Mouse (Mus musculus) neural tube, embryonic 15.5 days (tissue): Measurements from ENCODE around the gene Mrps24. TPM values are rescaled to one million over a fixed set of nuclear protein-coding genes. Genes with fewer than 3 reads are reported as not detected.

ENCODE experiments used
- ATAC-seq: fragments of 200-750 bp; cut with Nextera tagmentation; 2 replicates; pipeline ENCODE4 v1.8.0; 2017; ENCODE audit warnings: mild to moderate bottlenecking, moderate TSS enrichment, moderate library complexity; ENCODE audit not compliant: low FRiP score
- H3K27ac ChIP-seq: fragments of 300-500 bp; sonication (generic); replicated peaks from 2 replicates; pipeline ENCODE4 v1.5.1; 2015; ENCODE audit warnings: mild to moderate bottlenecking, inconsistent platforms
- H3K27me3 ChIP-seq: fragments of 300-500 bp; sonication (generic); replicated peaks from 2 replicates; pipeline ENCODE4 v1.6.1; 2015; ENCODE audit warnings: inconsistent platforms
- H3K36me3 ChIP-seq: fragments of 300-500 bp; sonication (generic); 2 replicates; pipeline ENCODE4 v1.6.1; 2015; ENCODE audit warnings: inconsistent platforms
- H3K4me1 ChIP-seq: fragments of 300-500 bp; sonication (generic); 2 replicates; pipeline ENCODE4 v1.6.1; 2015; ENCODE audit warnings: inconsistent platforms
- H3K4me2 ChIP-seq: fragments of 300-500 bp; sonication (generic); 2 replicates; pipeline ENCODE4 v1.6.1; 2015; ENCODE audit warnings: inconsistent platforms, mild to moderate bottlenecking, moderate library complexity
- H3K4me3 ChIP-seq: fragments of 300-500 bp; sonication (generic); replicated peaks from 2 replicates; pipeline ENCODE4 v1.5.1; 2015; ENCODE audit warnings: mild to moderate bottlenecking, inconsistent platforms
- H3K9ac ChIP-seq: fragments of 300-500 bp; sonication (generic); replicated peaks from 2 replicates; pipeline ENCODE4 v1.6.1; 2015; ENCODE audit warnings: mild to moderate bottlenecking, inconsistent platforms
- H3K9me3 ChIP-seq: fragments of 300-500 bp; sonication (generic); replicated peaks from 2 replicates; pipeline ENCODE4 v1.6.1; 2016; ENCODE audit warnings: inconsistent platforms
- WGBS: fragments of 180-500 bp; shearing (Covaris S2); methylation state at CpG from one replicate; pipeline ENCODE4 v1.1.7; 2015; ENCODE audit warnings: mixed read lengths; 5-methylcytosine and 5-hydroxymethylcytosine counted together
- polyA plus RNA-seq: library from polyadenylated mRNA; unstranded; fragments of >200 nt; fragmentation: Nextera tagmentation; extraction: Ambion mirVana; gene quantifications from 2 replicates; pipeline ENCODE4 v1.2.1, GENCODE M21; 2015

The Mrps24 gene
- polyA plus RNA-seq, 1 experiment from 2014 or later: 206 TPM

- no peak overlapping the region for H3K9ac ChIP-seq
- no peak overlapping the region for H3K4me2 ChIP-seq
- H3K27ac ChIP-seq: no peak overlapping the region
- H3K27me3 ChIP-seq: no peaks in the 10 kb centered on the region
- 91% methylated on average over 4 of the region's 4 CpGs for WGBS
- H3K4me1 ChIP-seq: peaks cover 12% of the 10 kb centered on the region; the same call in 1 of the 2 replicates
- no peaks in the 10 kb centered on the region for H3K36me3 ChIP-seq
- H3K9me3 ChIP-seq: no peaks in the 10 kb centered on the region
- no peak overlapping the region for H3K4me3 ChIP-seq
- ATAC-seq: no peak
Measured at GRCm38 (mm10) chr11:5734323-5734722, 18.8 kb upstream of the Mrps24 start.

DNA sequence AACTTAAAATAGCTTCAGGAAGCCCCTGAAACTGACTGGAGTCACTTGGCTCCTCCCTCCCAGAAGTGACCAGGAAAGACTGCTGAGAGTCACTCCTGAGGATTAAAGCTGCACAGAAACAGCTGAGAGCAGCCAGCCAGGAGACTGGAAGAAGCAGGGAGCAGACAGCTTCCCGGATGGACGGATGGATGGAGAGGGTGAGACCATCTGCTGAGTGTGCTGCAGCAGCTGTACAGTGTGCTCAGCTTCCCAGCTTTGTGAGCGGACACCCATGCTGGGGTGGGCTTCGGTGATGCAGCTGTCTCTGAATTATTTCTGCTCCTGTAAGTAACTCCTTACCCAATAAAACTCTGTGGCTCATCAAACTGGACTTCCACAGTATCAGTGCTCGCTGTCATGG lies 16.9 kb upstream of the Mrps24 start:
- Histone ChIP-seq H3K27ac (no peak overlapping the region), H3K4me1 (peaks cover 12% of the 10 kb centered on the region; the same call in 1 of the 2 replicates), H3K9me3 (no peaks in the 10 kb centered on the region), H3K27me3 (no peaks in the 10 kb centered on the region), H3K4me3 (no peak overlapping the region), H3K4me2 (no peak overlapping the region), H3K36me3 (no peaks in the 10 kb centered on the region), H3K9ac (no peak overlapping the region)
- no peak for ATAC-seq
- 58% methylated on average over 5 of the region's 5 CpGs for WGBS

DNA sequence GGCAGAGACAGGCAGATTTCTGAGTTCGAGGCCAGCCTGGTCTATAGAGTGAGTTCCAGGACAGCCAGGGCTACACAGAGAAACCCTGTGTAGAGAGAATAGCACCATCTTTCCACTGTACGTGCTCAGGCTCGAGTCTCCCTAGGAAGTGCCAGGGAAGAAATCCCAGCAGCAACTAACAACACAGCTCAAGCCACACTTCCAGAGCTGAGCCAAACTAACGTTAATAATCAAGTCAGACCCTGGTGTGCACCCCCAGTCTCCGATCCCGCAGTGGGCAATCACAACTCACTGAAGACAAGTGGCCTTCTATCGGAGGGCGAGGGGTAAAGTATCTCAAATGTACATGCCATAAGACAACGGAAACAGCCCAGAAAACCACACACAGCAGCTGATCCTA lies 14.1 kb upstream of the Mrps24 start:
- Histone ChIP-seq H3K9me3 (no peaks in the 10 kb centered on the region), H3K9ac (no peak overlapping the region), H3K4me2 (no peak overlapping the region), H3K27me3 (no peaks in the 10 kb centered on the region), H3K4me3 (no peak overlapping the region), H3K27ac (no peak overlapping the region), H3K4me1 (peaks cover 12% of the 10 kb centered on the region; the same call in 1 of the 2 replicates), H3K36me3 (peaks cover 4% of the 10 kb centered on the region; the same call in 1 of the 2 replicates)
- 91% methylated on average over 9 of the region's 9 CpGs for WGBS
- ATAC-seq: no peak

GRCm38 (mm10) chr11:5718611-5719354 lies 3.3 kb upstream of the Mrps24 start:
- no peaks in the 10 kb centered on the region for H3K4me1 ChIP-seq
- H3K27ac ChIP-seq: no peak overlapping the region
- 95% methylated on average over 12 of the region's 12 CpGs for WGBS
- H3K4me2 ChIP-seq: no peak overlapping the region
- ATAC-seq: no peak
- no peaks in the 10 kb centered on the region for H3K27me3 ChIP-seq
- H3K36me3 ChIP-seq: peaks cover 54% of the 10 kb centered on the region
- H3K9ac ChIP-seq: no peak overlapping the region
- H3K4me3 ChIP-seq: no peak overlapping the region
- H3K9me3 ChIP-seq: no peaks in the 10 kb centered on the region

- no peaks in the 10 kb centered on the region for H3K27me3 ChIP-seq
- H3K4me3 ChIP-seq: no peak overlapping the region
- H3K4me1 ChIP-seq: no peaks in the 10 kb centered on the region
- 95% methylated on average over 34 of the region's 34 CpGs for WGBS
- H3K9ac ChIP-seq: no peak overlapping the region
- no peak overlapping the region for H3K27ac ChIP-seq
- no peak overlapping the region for H3K4me2 ChIP-seq
- ATAC-seq: no peak
- H3K36me3 ChIP-seq: peaks cover 48% of the 10 kb centered on the region
- H3K9me3 ChIP-seq: no peaks in the 10 kb centered on the region
Measured at GRCm38 (mm10) chr11:5716938-5717705, 1.6 kb upstream of the Mrps24 start.

DNA sequence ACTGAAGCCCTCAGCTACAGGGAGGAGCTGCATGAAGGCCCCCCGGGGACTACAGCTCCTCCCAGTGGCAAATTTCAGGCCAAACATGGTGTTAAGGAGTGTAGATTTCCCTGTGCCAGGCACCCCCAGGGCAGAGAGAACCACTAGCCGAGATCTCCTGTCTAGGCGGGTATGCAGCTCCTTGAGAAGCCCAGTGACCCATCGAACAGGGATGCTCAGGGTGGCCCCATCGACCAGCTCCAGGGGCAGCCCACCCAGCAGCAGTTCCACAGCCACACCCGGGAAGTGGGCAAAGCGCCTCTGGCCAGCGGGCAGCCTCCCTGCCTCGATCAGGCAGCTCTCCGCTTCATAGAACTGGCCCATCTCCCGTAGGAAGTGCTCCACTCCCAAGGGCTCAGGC lies 766 bp upstream of the Mrps24 start:
- WGBS: 96% methylated on average over 11 of the region's 11 CpGs
- Histone ChIP-seq H3K27ac (no peak overlapping the region), H3K4me1 (no peaks in the 10 kb centered on the region), H3K27me3 (no peaks in the 10 kb centered on the region), H3K4me3 (no peak overlapping the region), H3K9ac (no peak overlapping the region), H3K36me3 (peaks cover 42% of the 10 kb centered on the region), H3K4me2 (no peak overlapping the region), H3K9me3 (no peaks in the 10 kb centered on the region)
- ATAC-seq: no peak

GRCm38 (mm10) chr11:5715179-5715578 lies 301 bp downstream of the Mrps24 start:
- 91% methylated on average over 9 of the region's 9 CpGs for WGBS
- Histone ChIP-seq H3K4me2 (no peak overlapping the region), H3K9ac (no peak overlapping the region), H3K9me3 (no peaks in the 10 kb centered on the region), H3K36me3 (peaks cover 42% of the 10 kb centered on the region), H3K4me3 (no peak overlapping the region), H3K27ac (no peak overlapping the region), H3K4me1 (no peaks in the 10 kb centered on the region), H3K27me3 (no peaks in the 10 kb centered on the region)
- no peak for ATAC-seq

GRCm38 (mm10) chr11:5707530-5708353 lies 7.7 kb downstream of the Mrps24 start:
- H3K27ac ChIP-seq: peak overlapping the region; percentile 85
- H3K4me1 ChIP-seq: peaks cover 14% of the 10 kb centered on the region
- peaks cover 19% of the 10 kb centered on the region for H3K36me3 ChIP-seq
- WGBS: 21% methylated on average over 43 of the region's 50 CpGs
- H3K4me3 ChIP-seq: peak overlapping the region; percentile 97
- H3K9me3 ChIP-seq: no peaks in the 10 kb centered on the region
- peak overlapping the region; percentile 71 for H3K4me2 ChIP-seq
- peak; percentile 97 for ATAC-seq
- H3K9ac ChIP-seq: peak overlapping the region; percentile 94
- no peaks in the 10 kb centered on the region for H3K27me3 ChIP-seq

DNA sequence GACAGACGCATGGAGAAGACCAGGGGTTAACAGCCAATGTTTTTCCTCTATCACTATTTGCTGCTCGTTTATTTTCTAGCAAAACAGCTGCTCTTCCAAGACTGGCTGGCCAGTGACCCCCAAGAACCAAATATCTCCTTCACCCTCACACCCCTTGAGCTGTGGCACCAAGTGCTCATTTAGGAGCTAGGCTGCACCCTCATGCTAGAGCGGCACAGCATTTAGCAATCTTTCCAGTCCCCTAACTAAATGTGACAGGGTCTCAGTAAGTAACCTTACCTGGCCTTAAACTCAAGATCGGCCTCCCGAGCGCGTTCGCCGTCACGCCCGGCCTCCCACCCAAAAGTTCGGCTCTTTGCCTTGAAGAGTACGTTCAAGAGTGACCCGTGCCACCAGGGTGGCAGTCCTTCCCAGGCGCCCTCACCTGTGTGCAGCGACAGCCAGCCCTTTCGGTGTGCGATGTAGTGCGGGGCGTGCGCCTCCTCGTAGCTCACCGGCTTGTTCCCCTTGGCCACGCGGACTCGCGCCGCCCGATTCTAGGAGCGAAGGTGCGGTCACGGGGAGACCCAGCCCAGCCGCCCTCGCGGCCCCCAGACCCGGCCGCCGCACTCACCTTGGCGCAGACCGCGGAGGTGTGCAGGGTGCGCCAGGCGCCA lies 8.5 kb downstream of the Mrps24 start:
- WGBS: under 1% methylated on average over 42 of the region's 43 CpGs

DNA sequence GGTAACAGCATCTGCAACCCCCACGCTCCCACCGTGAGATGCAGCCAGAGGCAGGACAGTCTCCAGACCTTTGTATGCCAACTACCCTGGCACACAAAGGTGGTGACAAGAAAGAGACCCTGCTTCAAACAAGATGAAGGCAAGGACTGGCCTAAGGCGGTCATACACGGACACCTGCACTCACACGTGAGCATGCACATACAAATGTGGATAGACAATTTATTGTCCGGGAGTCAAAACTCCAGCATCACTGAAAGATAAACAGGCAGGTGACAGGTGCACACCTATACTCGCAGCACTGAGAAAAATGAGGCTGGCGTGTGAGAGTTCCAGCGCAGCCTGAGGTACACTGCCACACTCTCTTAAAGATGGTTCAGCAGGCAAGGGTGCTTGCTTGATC lies 9.5 kb downstream of the Mrps24 start:
- Histone ChIP-seq H3K27me3 (no peaks in the 10 kb centered on the region), H3K36me3 (peaks cover 19% of the 10 kb centered on the region), H3K4me3 (peak overlapping the region; percentile 97), H3K9me3 (no peaks in the 10 kb centered on the region), H3K27ac (no peak overlapping the region), H3K4me1 (peaks cover 14% of the 10 kb centered on the region), H3K9ac (peak overlapping the region; percentile 94), H3K4me2 (peak overlapping the region; percentile 71)
- 93% methylated on average over 9 of the region's 9 CpGs for WGBS
- ATAC-seq: no peak

More for the DNA sequence above, 8.5 kb downstream of the Mrps24 start:
- Histone ChIP-seq H3K4me3 (peak overlapping the region; percentile 97), H3K36me3 (peaks cover 19% of the 10 kb centered on the region), H3K27ac (peak overlapping the region; percentile 85), H3K9me3 (no peaks in the 10 kb centered on the region), H3K4me1 (peaks cover 14% of the 10 kb centered on the region), H3K9ac (peak overlapping the region; percentile 94), H3K27me3 (no peaks in the 10 kb centered on the region), H3K4me2 (peak overlapping the region; percentile 71)
- peak; percentile 79 for ATAC-seq

DNA sequence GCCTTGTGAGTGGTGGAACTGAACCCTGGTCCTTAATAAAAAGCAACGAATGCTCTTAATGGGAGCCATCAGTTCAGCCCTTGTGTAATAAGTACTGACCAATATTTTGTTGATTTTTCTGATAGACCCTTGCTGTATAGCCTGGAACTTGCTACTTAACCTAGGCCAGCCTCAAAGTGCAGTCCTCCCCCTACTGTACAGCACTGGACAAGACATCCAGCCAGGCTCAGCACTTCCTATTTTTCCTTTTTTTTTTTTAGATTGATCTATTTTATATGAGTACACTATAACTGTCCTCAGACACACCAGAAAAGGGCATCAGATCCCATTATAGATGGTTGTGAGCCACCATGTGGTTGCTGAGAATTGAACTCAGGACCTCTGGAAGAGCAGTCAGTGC lies 12.1 kb downstream of the Mrps24 start:
- Histone ChIP-seq H3K27me3 (no peaks in the 10 kb centered on the region), H3K4me1 (peaks cover 14% of the 10 kb centered on the region), H3K36me3 (peaks cover 19% of the 10 kb centered on the region), H3K27ac (no peak overlapping the region), H3K9ac (no peak overlapping the region), H3K9me3 (no peaks in the 10 kb centered on the region), H3K4me3 (no peak overlapping the region), H3K4me2 (no peak overlapping the region)
- WGBS: 96% methylated on average over 1 of the region's 1 CpGs
- no peak for ATAC-seq
